Mouse (Mus musculus): ENCODE measurements around the gene Lrriq4.

DNA sequence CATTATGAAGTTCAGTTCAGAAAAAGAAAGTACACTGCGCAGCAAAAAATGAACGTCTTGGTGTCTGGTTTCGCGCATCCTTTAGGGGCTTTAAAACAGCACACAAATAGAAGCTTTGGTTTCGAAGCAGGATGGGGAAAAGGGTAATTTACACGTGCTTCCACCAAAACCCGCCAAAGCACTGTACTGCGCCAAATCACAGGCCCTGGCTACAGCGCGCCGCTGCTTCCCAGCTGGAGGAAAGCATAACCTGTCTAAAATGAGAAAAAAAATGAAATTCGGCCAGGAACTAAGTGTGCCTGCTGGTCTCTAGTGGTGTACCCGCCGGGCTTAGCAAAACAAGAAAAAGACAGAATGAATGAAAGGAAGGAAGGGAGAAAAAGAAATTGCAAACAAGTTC is 43.6 kb upstream of the Lrriq4 start:
- no peak for TF ChIP-seq CTCF (IDR thresholded peaks at IDR 0.05; ENCODE audit: low read depth, low read length)
- no peak for TF ChIP-seq POLR2A (IDR thresholded peaks at IDR 0.05; ENCODE audit: borderline replicate concordance, low read depth, low read length)
